Mouse (Mus musculus) hindbrain, embryonic 13.5 days (tissue): Measurements from ENCODE around the gene Spata16. TPM values are rescaled to one million over a fixed set of nuclear protein-coding genes. Genes with fewer than 3 reads are reported as not detected.

ENCODE experiments used
- ATAC-seq: fragments of 200-750 bp; cut with Nextera tagmentation; 2 replicates; pipeline ENCODE4 v1.8.0; 2017; ENCODE audit warnings: moderate TSS enrichment; ENCODE audit not compliant: low FRiP score
- H3K27ac ChIP-seq: fragments of 300-500 bp; sonication (generic); 2 replicates; pipeline ENCODE4 v1.5.1; 2015; ENCODE audit warnings: inconsistent platforms, mild to moderate bottlenecking, moderate library complexity
- H3K27me3 ChIP-seq: fragments of 300-500 bp; sonication (generic); 2 replicates; pipeline ENCODE4 v1.6.1; 2015; ENCODE audit warnings: mild to moderate bottlenecking, inconsistent platforms
- H3K36me3 ChIP-seq: fragments of 300-500 bp; sonication (generic); 2 replicates; pipeline ENCODE4 v1.6.1; 2015; ENCODE audit warnings: mild to moderate bottlenecking, inconsistent platforms
- H3K4me1 ChIP-seq: fragments of 300-500 bp; sonication (generic); replicated peaks from 2 replicates; pipeline ENCODE4 v1.6.1; 2015; ENCODE audit warnings: inconsistent platforms
- H3K4me2 ChIP-seq: fragments of 300-500 bp; sonication (generic); 2 replicates; pipeline ENCODE4 v1.6.1; 2015; ENCODE audit warnings: inconsistent platforms, mild to moderate bottlenecking, moderate library complexity
- H3K4me3 ChIP-seq: fragments of 300-500 bp; sonication (generic); 2 replicates; pipeline ENCODE4 v1.5.1; 2015; ENCODE audit warnings: mild to moderate bottlenecking, inconsistent platforms
- H3K9ac ChIP-seq: fragments of 300-500 bp; sonication (generic); 2 replicates; pipeline ENCODE4 v1.6.1; 2015; ENCODE audit warnings: mild to moderate bottlenecking, inconsistent platforms
- H3K9me3 ChIP-seq: fragments of 300-500 bp; sonication (generic); 2 replicates; pipeline ENCODE4 v1.6.1; 2016; ENCODE audit warnings: inconsistent platforms
- WGBS: fragments of 180-500 bp; shearing (Covaris S2); methylation state at CpG from one replicate; pipeline ENCODE4 v1.1.7; 2015; 5-methylcytosine and 5-hydroxymethylcytosine counted together
- polyA plus RNA-seq: library from polyadenylated mRNA; unstranded; fragments of >200 nt; fragmentation: Nextera tagmentation; extraction: Ambion mirVana; gene quantifications from 2 replicates; pipeline ENCODE4 v1.2.1, GENCODE M21; 2015

Gene Spata16
- polyA plus RNA-seq, 1 experiment from 2014 or later, result not detected

- H3K4me2 ChIP-seq, result no peak overlapping the region
- no peaks in the 10 kb centered on the region for H3K27me3 ChIP-seq
- H3K4me1 ChIP-seq, result peaks cover 29% of the 10 kb centered on the region
- 60% methylated on average over 17 of the region's 17 CpGs for WGBS
- ATAC-seq, result peak; percentile 66
- no peaks in the 10 kb centered on the region for H3K9me3 ChIP-seq
- H3K4me3 ChIP-seq, result no peak overlapping the region
- H3K36me3 ChIP-seq, result no peaks in the 10 kb centered on the region
- peak overlapping the region; percentile 56 for H3K27ac ChIP-seq
- H3K9ac ChIP-seq, result no peak overlapping the region
Measured at GRCm38 (mm10) chr3:26835051-26835755, 197.8 kb downstream of the Spata16 start.

- H3K4me1 ChIP-seq, result no peaks in the 10 kb centered on the region
- no peak overlapping the region for H3K9ac ChIP-seq
- WGBS, result 85% methylated on average over 3 of the region's 3 CpGs
- no peak overlapping the region for H3K4me2 ChIP-seq
- no peaks in the 10 kb centered on the region for H3K36me3 ChIP-seq
- no peak for ATAC-seq
- no peak overlapping the region for H3K27ac ChIP-seq
- no peak overlapping the region for H3K4me3 ChIP-seq
- H3K9me3 ChIP-seq, result no peaks in the 10 kb centered on the region
- H3K27me3 ChIP-seq, result no peaks in the 10 kb centered on the region
Measured at GRCm38 (mm10) chr3:26845041-26845440, 207.6 kb downstream of the Spata16 start.

DNA sequence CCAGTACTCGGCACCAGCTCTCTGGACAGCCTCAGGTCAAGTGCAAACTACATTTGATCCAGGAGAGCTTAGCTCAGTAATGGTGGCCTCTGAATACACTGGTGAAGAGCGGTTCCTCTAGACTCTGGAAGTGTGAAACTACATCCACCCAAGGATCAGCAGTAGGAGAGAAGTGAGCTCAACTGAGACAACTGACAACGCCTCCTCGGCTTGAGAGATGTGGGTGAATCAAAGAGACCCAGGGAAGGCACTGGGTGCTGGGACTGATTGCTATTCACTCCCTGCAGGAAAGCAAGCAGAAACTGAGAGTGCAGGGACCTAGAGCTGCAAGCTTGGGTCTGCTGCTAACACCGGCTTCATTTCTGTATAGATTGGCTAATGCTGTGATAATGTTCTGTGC lies 210.5 kb downstream of the Spata16 start:
- ATAC-seq, result no peak
- Histone ChIP-seq H3K27ac (no peak overlapping the region), H3K4me1 (peaks cover 11% of the 10 kb centered on the region), H3K36me3 (no peaks in the 10 kb centered on the region), H3K27me3 (no peaks in the 10 kb centered on the region), H3K4me2 (no peak overlapping the region), H3K9ac (no peak overlapping the region), H3K4me3 (no peak overlapping the region), H3K9me3 (no peaks in the 10 kb centered on the region)
- 89% methylated on average over 5 of the region's 5 CpGs for WGBS

- Histone ChIP-seq H3K4me2 (no peak overlapping the region), H3K36me3 (no peaks in the 10 kb centered on the region), H3K9me3 (no peaks in the 10 kb centered on the region), H3K27me3 (no peaks in the 10 kb centered on the region), H3K27ac (no peak overlapping the region), H3K4me1 (peaks cover 11% of the 10 kb centered on the region), H3K4me3 (no peak overlapping the region), H3K9ac (no peak overlapping the region)
- ATAC-seq, result no peak
Measured at GRCm38 (mm10) chr3:26850207-26850606, 212.8 kb downstream of the Spata16 start.

GRCm38 (mm10) chr3:26850691-26851563 lies 213.5 kb downstream of the Spata16 start:
- peaks cover 11% of the 10 kb centered on the region for H3K4me1 ChIP-seq
- H3K9ac ChIP-seq, result no peak overlapping the region
- peak; percentile 81 for ATAC-seq
- no peaks in the 10 kb centered on the region for H3K9me3 ChIP-seq
- WGBS, result 27% methylated on average over 9 of the region's 9 CpGs
- no peak overlapping the region for H3K4me3 ChIP-seq
- no peaks in the 10 kb centered on the region for H3K36me3 ChIP-seq
- H3K4me2 ChIP-seq, result no peak overlapping the region
- H3K27me3 ChIP-seq, result no peaks in the 10 kb centered on the region
- H3K27ac ChIP-seq, result peak overlapping the region; percentile 5

- Histone ChIP-seq H3K9ac (no peak overlapping the region), H3K4me3 (no peak overlapping the region), H3K36me3 (no peaks in the 10 kb centered on the region), H3K4me2 (no peak overlapping the region), H3K27me3 (no peaks in the 10 kb centered on the region), H3K9me3 (no peaks in the 10 kb centered on the region), H3K4me1 (peaks cover 11% of the 10 kb centered on the region), H3K27ac (no peak overlapping the region)
- no peak for ATAC-seq
- 91% methylated on average over 5 of the region's 5 CpGs for WGBS
Measured at GRCm38 (mm10) chr3:26853557-26853956, 216.1 kb downstream of the Spata16 start.

DNA sequence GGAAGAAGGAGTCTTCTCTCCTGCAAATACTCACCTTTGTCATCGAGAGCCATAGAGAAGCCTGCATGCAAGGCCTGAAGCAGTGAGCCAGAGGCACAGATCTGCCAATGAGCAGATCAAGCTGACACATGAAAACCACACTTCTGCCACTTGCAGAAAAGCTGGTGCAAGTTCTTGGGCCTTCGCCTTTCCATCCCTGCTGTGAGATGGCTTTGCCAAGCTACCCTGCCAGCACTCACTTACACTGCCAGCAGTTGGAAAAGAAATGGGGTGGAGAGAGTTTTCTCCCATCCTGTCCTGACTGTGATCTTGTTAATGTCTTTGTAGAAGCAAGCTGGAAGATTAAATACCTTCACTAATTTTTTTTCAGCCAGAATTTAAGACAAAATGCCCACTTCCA lies 237.3 kb downstream of the Spata16 start:
- Histone ChIP-seq H3K4me2 (no peak overlapping the region), H3K36me3 (no peaks in the 10 kb centered on the region), H3K4me3 (no peak overlapping the region), H3K9ac (no peak overlapping the region), H3K27ac (no peak overlapping the region), H3K27me3 (no peaks in the 10 kb centered on the region), H3K4me1 (no peaks in the 10 kb centered on the region), H3K9me3 (no peaks in the 10 kb centered on the region)
- WGBS, result 71% methylated on average over 2 of the region's 2 CpGs
- no peak for ATAC-seq

- Histone ChIP-seq H3K36me3 (no peaks in the 10 kb centered on the region), H3K9ac (no peak overlapping the region), H3K4me3 (no peak overlapping the region), H3K27ac (no peak overlapping the region), H3K4me2 (no peak overlapping the region), H3K9me3 (no peaks in the 10 kb centered on the region), H3K27me3 (no peaks in the 10 kb centered on the region), H3K4me1 (no peaks in the 10 kb centered on the region)
- WGBS, result 29% methylated on average over 2 of the region's 2 CpGs
- ATAC-seq, result no peak
Measured at GRCm38 (mm10) chr3:26877291-26877690, 239.9 kb downstream of the Spata16 start.

- no peak overlapping the region for H3K27ac ChIP-seq
- no peak overlapping the region for H3K4me3 ChIP-seq
- no peak overlapping the region for H3K9ac ChIP-seq
- no peak for ATAC-seq
- no peaks in the 10 kb centered on the region for H3K9me3 ChIP-seq
- no peaks in the 10 kb centered on the region for H3K27me3 ChIP-seq
- no peaks in the 10 kb centered on the region for H3K36me3 ChIP-seq
- whole genome bisulfite sequencing, result 71% methylated on average over 1 of the region's 1 CpGs
- no peak overlapping the region for H3K4me2 ChIP-seq
- 0 out of 2 replicates have a peak, but pooled peaks cover 10% of the 10 kb centered on the region for H3K4me1 ChIP-seq
Measured at GRCm38 (mm10) chr3:26916607-26917006, 279.2 kb downstream of the Spata16 start.

DNA sequence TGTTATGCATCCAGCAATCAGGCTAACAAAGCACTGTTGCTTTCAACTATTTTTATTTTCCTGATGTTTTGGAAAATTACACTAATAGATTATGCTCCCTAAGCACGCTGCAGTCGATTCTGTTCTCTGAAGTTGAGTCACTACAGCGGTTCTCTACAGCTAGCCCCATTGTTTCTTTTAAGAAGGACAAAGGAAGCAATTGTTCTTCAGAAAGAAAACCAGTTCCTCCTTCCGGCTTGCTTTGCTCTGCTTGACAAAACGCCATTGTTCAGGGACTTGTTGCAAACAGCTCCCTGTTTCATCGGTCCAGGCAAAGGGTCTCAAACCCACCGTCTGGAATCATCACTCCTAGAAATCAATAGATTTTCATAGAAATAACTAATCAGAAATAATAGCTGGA lies 283.6 kb downstream of the Spata16 start:
- H3K4me2 ChIP-seq, result no peak overlapping the region
- H3K36me3 ChIP-seq, result no peaks in the 10 kb centered on the region
- WGBS, result 21% methylated on average over 7 of the region's 7 CpGs
- peaks cover 10% of the 10 kb centered on the region; the same call in 1 of the 2 replicates for H3K4me1 ChIP-seq
- no peaks in the 10 kb centered on the region for H3K27me3 ChIP-seq
- H3K4me3 ChIP-seq, result no peak overlapping the region
- no peak overlapping the region for H3K27ac ChIP-seq
- no peak overlapping the region for H3K9ac ChIP-seq
- no peak for ATAC-seq
- no peaks in the 10 kb centered on the region for H3K9me3 ChIP-seq

DNA sequence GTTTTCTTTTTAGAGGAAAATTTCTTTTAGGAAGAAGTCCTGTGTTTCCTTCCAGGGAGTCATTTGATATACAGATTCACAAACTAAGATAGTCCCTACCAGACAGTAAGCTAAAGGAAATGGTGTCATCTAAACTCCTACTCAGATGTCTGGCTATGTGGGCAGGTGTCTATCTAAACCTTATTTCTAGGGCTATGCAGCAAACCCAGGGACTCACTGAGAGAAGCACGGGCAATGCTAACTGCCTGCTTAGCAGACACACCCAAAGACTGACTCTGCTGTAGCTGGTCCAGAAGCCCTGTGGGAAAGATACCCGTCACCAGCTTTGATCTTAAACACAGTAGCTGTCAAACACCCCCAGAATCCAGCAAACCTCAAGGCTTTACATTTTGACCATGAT lies 284.2 kb downstream of the Spata16 start:
- no peaks in the 10 kb centered on the region for H3K36me3 ChIP-seq
- no peak overlapping the region for H3K9ac ChIP-seq
- ATAC-seq, result no peak
- no peak overlapping the region for H3K4me2 ChIP-seq
- H3K4me1 ChIP-seq, result peaks cover 9% of the 10 kb centered on the region; the same call in 1 of the 2 replicates
- H3K27ac ChIP-seq, result no peak overlapping the region
- WGBS, result 94% methylated on average over 2 of the region's 2 CpGs
- no peaks in the 10 kb centered on the region for H3K9me3 ChIP-seq
- H3K27me3 ChIP-seq, result no peaks in the 10 kb centered on the region
- no peak overlapping the region for H3K4me3 ChIP-seq

DNA sequence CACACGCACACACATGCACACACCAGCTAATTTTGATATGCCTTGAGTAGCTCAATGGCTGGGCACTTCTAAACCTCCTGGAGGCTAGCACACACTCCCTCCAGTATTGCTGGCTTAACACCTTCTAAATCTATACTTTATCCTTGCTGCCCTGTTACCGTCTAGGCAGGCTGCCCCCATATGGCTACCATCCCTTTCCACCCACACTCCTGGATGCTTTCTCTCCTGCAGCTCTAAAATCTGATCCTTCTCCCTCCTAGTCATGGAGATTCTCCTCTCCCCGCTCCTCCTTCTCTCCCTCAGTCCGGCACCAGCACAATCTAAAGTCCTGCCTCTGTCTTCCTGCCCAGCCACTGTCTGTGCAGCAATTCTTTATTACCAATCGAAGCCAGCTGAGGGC lies 286.0 kb downstream of the Spata16 start:
- Histone ChIP-seq H3K9me3 (no peaks in the 10 kb centered on the region), H3K4me2 (no peak overlapping the region), H3K27ac (no peak overlapping the region), H3K36me3 (no peaks in the 10 kb centered on the region), H3K4me3 (no peak overlapping the region), H3K27me3 (no peaks in the 10 kb centered on the region), H3K9ac (no peak overlapping the region), H3K4me1 (peaks cover 9% of the 10 kb centered on the region; the same call in 1 of the 2 replicates)
- no peak for ATAC-seq
- WGBS, result 79% methylated on average over 5 of the region's 5 CpGs
